Mouse (Mus musculus): ENCODE measurements at regions not wholly inside any gene's neighbourhood (a gene's known extent, or its start where the extent isn't known, plus 50 kb on each side); places are given as distances from the start of the nearest gene placed in this dataset.
A peak's percentile ranks its signal among the peaks of the same experiment; 100 is the strongest.
"Not testable (repeated sequence)": the region's sequence is repeated elsewhere in the genome, so short reads cannot be mapped to it uniquely, and the experiment has no call there.

DNA sequence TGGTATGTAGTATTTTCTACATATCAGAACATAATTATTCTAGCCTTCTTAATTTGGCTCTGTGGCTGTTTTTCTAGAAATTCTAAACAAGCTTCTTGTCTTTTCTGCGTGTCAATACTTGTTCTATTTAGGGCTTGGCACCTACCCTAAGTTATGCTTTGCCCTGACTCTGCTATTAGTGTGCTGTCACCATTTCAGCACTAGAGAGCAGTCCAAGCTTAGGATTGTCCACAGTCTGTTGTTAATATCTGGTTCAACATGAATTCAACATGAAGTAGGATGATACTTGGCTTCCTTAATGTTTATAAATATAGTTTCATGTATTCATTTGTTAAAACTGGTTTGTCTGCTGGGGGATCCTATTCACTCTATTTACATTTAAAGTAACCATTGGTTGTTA, 61.2 kb downstream of the Maged1 start:
- no peak for DNase-seq
- Histone ChIP-seq H3K36me3 (ENCODE audit: control insufficient read depth, insufficient read depth, low read length) (no peaks in the 10 kb centered on the region), H3K79me2 (replicated peaks; ENCODE audit: control insufficient read depth, insufficient read depth, low read length) (no peaks in the 10 kb centered on the region), H3K27me3 (ENCODE audit: control insufficient read depth, insufficient read depth, low read length) (no peaks in the 10 kb centered on the region), H3K4me3 (no peak overlapping the region), H3K4me1 (ENCODE audit: control insufficient read depth, insufficient read depth, low read length) (no peaks in the 10 kb centered on the region), H3K9ac (ENCODE audit: low read depth, low read length) (no peak overlapping the region), H3K27ac (no peak overlapping the region)
- 28% methylated on average over 1 of the region's 1 CpGs for WGBS
- intact Hi-C loops (cut with DNase I): loop anchor here (2.0 kb wide), 1 partner anchor 64 kb away; no protein-coding TSS in a partner anchor
- TF ChIP-seq CTCF (IDR thresholded peaks at IDR 0.05): peak; percentile 58
- TF ChIP-seq POLR2A (IDR thresholded peaks at IDR 0.05; ENCODE audit: insufficient read depth, low read depth, low read length): no peak

DNA sequence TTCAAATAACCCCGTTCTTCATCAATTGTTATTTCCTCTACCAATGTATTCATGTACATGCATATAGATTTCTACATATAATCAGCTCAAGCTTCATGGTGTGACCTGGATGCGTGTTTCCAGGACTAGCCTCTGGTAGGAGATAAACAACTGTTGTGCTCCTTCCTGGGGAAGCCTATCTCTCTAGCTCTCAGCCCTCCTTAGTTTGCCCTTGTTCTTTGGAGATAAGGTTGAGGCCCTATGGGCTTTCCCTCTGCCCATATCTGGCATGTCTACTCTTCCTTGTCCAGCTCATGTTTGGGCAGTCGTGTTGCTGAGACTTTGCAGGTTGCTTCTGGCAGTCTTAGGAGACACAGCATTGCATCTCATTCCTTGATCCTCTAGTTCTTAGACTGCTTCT, 74.3 kb downstream of the Maged1 start:
- H3K79me2 ChIP-seq (replicated peaks; ENCODE audit: control insufficient read depth, insufficient read depth, low read length); DNase-seq; H3K4me1 ChIP-seq (ENCODE audit: control insufficient read depth, insufficient read depth, low read length); intact Hi-C loops (cut with DNase I); H3K27me3 ChIP-seq (ENCODE audit: control insufficient read depth, insufficient read depth, low read length); H3K36me3 ChIP-seq (ENCODE audit: control insufficient read depth, insufficient read depth, low read length); H3K27ac ChIP-seq; H3K9ac ChIP-seq (ENCODE audit: low read depth, low read length); H3K4me3 ChIP-seq: not testable (repeated sequence)
- WGBS: no CpG with 5 or more reads among the region's 3 CpGs
